Mouse (Mus musculus): ENCODE data around the gene Rxrg. TPM values are rescaled to one million over a fixed set of nuclear protein-coding genes. Genes with fewer than 3 reads are reported as not detected.

Gene Rxrg
- not detected in 2 replicates for total RNA-seq (2023)

GRCm38 (mm10) chr1:167598255-167599081 lies at the start of gene Rxrg:
TSS of gene Rxrg (plus strand) at chr1:167598384.

GRCm38 (mm10) chr1:167689232-167689261 lies 90.9 kb downstream of the Rxrg start, which contains the start of gene Lmx1a:
TSS of gene Lmx1a (plus strand) at chr1:167689237.

Other genes with a start within 250 kb of the Rxrg start
- gene Aldh9a1, start 248.4 kb upstream of the Rxrg start, total RNA-seq (2023): 24.6 and 30.5 TPM in 2 replicates
- gene Mgst3, start 204.5 kb upstream of the Rxrg start, total RNA-seq (2023): 3.8 and 4.1 TPM in 2 replicates
- not detected in 2 replicates for gene Lrrc52, start 131.6 kb upstream of the Rxrg start, total RNA-seq (2023)
- not detected in 2 replicates for gene Lmx1a, start 90.9 kb downstream of the Rxrg start, total RNA-seq (2023)

Measured in neutrophil, adult 65 days (primary cell).